Mouse (Mus musculus): ENCODE data around the gene Aass. TPM values are rescaled to one million over a fixed set of nuclear protein-coding genes. Genes with fewer than 3 reads are reported as not detected.
"Not testable (repeated sequence)": the region's sequence is repeated elsewhere in the genome, so short reads cannot be mapped to it uniquely, and the experiment has no call there.

Aass gene
- polyA plus RNA-seq, 1 experiment from 2014 or later, result 0.90 TPM

- H3K4me2 ChIP-seq, result no peak overlapping the region
- WGBS, result 87% methylated on average over 6 of the region's 6 CpGs
Measured at GRCm38 (mm10) chr6:23114781-23115180, 18.0 kb downstream of the Aass start.

GRCm38 (mm10) chr6:23107069-23107468 is 25.7 kb downstream of the Aass start:
- ATAC-seq, result no peak
- Histone ChIP-seq H3K4me3 (no peak overlapping the region), H3K9ac (no peak overlapping the region), H3K4me1 (no peaks in the 10 kb centered on the region), H3K4me2 (no peak overlapping the region), H3K9me3 (replicated peaks) (no peaks in the 10 kb centered on the region), H3K27me3 (no peaks in the 10 kb centered on the region), H3K36me3 (ENCODE audit: poor library complexity, severe bottlenecking) (no peaks in the 10 kb centered on the region), H3K27ac (no peak overlapping the region)
- WGBS, result 96% methylated on average over 4 of the region's 4 CpGs

More at GRCm38 (mm10) chr6:23114781-23115180, 18.0 kb downstream of the Aass start:
- Histone ChIP-seq H3K27ac (no peak overlapping the region), H3K36me3 (ENCODE audit: poor library complexity, severe bottlenecking) (no peaks in the 10 kb centered on the region), H3K9me3 (replicated peaks) (no peaks in the 10 kb centered on the region), H3K27me3 (no peaks in the 10 kb centered on the region), H3K4me1 (no peaks in the 10 kb centered on the region), H3K9ac (no peak overlapping the region), H3K4me3 (no peak overlapping the region)
- no peak for ATAC-seq

- Histone ChIP-seq H3K27ac (no peak overlapping the region), H3K4me1 (no peaks in the 10 kb centered on the region), H3K9me3 (replicated peaks) (no peaks in the 10 kb centered on the region), H3K9ac (no peak overlapping the region), H3K27me3 (no peaks in the 10 kb centered on the region), H3K36me3 (ENCODE audit: poor library complexity, severe bottlenecking) (no peaks in the 10 kb centered on the region), H3K4me3 (no peak overlapping the region), H3K4me2 (no peak overlapping the region)
- 79% methylated on average over 4 of the region's 4 CpGs for WGBS
- ATAC-seq, result no peak
Measured at GRCm38 (mm10) chr6:23106373-23106772, 26.4 kb downstream of the Aass start.

GRCm38 (mm10) chr6:23090346-23091055 is 42.3 kb downstream of the Aass start:
- not testable (repeated sequence) for ATAC-seq; H3K27me3 ChIP-seq; H3K4me3 ChIP-seq; H3K36me3 ChIP-seq (ENCODE audit: poor library complexity, severe bottlenecking); H3K4me1 ChIP-seq; H3K9me3 ChIP-seq (replicated peaks); H3K9ac ChIP-seq; H3K4me2 ChIP-seq; H3K27ac ChIP-seq
- 91% methylated on average over 11 of the region's 11 CpGs for WGBS

GRCm38 (mm10) chr6:23089292-23089691 is 43.5 kb downstream of the Aass start:
- H3K4me1 ChIP-seq, H3K27ac ChIP-seq: not testable (repeated sequence)
- 84% methylated on average over 4 of the region's 4 CpGs for WGBS

GRCm38 (mm10) chr6:23084587-23085421 is 48.0 kb downstream of the Aass start:
- Histone ChIP-seq H3K4me1 (no peaks in the 10 kb centered on the region), H3K9me3 (replicated peaks) (no peaks in the 10 kb centered on the region), H3K9ac (no peak overlapping the region), H3K4me3 (no peak overlapping the region), H3K36me3 (ENCODE audit: poor library complexity, severe bottlenecking) (no peaks in the 10 kb centered on the region), H3K27ac (no peak overlapping the region), H3K4me2 (no peak overlapping the region), H3K27me3 (no peaks in the 10 kb centered on the region)
- WGBS, result 91% methylated on average over 5 of the region's 5 CpGs
- no peak for ATAC-seq

More at GRCm38 (mm10) chr6:23089292-23089691, 43.5 kb downstream of the Aass start:
- not testable (repeated sequence) for H3K9me3 ChIP-seq (replicated peaks); H3K27me3 ChIP-seq; H3K4me3 ChIP-seq; ATAC-seq; H3K9ac ChIP-seq; H3K36me3 ChIP-seq (ENCODE audit: poor library complexity, severe bottlenecking); H3K4me2 ChIP-seq

GRCm38 (mm10) chr6:23079991-23080680 is 52.6 kb downstream of the Aass start:
- H3K4me2 ChIP-seq, result no peak overlapping the region
- no peak overlapping the region for H3K27ac ChIP-seq
- no peak overlapping the region for H3K4me3 ChIP-seq
- no peaks in the 10 kb centered on the region for H3K9me3 ChIP-seq (replicated peaks)
- H3K9ac ChIP-seq, result no peak overlapping the region
- peaks cover 4% of the 10 kb centered on the region; the same call in 1 of the 2 replicates for H3K4me1 ChIP-seq
- no peaks in the 10 kb centered on the region for H3K27me3 ChIP-seq
- WGBS, result 63% methylated on average over 3 of the region's 3 CpGs
- H3K36me3 ChIP-seq (ENCODE audit: poor library complexity, severe bottlenecking), result no peaks in the 10 kb centered on the region
- ATAC-seq, result no peak

DNA sequence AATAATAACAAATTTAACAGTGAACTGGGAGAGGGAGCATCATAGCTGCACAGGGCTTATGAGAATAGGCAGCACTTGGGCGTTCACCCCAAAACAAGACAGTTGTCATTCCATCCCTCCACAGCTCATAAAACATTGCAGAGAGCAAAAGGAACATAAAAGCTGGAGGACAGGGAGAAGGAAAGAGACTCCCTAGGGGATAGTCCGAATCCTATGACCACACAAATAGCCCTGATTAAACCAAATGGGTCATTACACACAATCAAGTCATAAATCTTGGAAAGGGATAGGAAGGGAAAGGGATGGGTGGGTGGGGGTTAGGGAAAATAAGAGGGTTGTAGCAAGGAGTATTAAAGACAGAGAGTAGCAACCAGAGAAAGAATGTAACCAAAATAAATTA is 54.5 kb downstream of the Aass start:
- WGBS, result 82% methylated on average over 2 of the region's 2 CpGs
- H3K4me3 ChIP-seq, result no peak overlapping the region
- no peak overlapping the region for H3K27ac ChIP-seq
- H3K4me1 ChIP-seq, result peaks cover 4% of the 10 kb centered on the region; the same call in 1 of the 2 replicates
- ATAC-seq, result no peak
- no peaks in the 10 kb centered on the region for H3K36me3 ChIP-seq (ENCODE audit: poor library complexity, severe bottlenecking)
- H3K27me3 ChIP-seq, result no peaks in the 10 kb centered on the region
- H3K9ac ChIP-seq, result no peak overlapping the region
- H3K4me2 ChIP-seq, result no peak overlapping the region
- H3K9me3 ChIP-seq (replicated peaks), result no peaks in the 10 kb centered on the region

DNA sequence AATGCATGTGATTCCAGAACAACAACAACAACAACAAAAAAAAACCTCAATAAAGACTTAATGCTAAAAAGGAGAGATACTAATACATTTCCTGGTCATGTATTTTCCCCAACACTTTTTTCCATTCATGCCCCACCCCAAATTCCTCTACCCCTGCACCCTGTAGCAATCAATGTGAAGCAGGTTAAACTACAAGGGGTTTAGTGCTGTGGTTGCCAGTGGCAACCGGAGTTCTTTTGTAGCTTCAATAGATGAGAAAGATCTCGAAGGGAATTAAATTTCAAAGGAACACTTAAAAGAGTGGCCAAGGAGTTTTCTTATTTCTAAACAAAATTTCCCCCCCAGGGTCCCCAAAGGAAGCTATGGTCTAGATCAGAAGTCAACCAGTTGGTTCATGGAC is 56.7 kb downstream of the Aass start:
- no peak overlapping the region for H3K4me3 ChIP-seq
- no peaks in the 10 kb centered on the region for H3K9me3 ChIP-seq (replicated peaks)
- H3K4me1 ChIP-seq, result peaks cover 4% of the 10 kb centered on the region; the same call in 1 of the 2 replicates
- no peak overlapping the region for H3K9ac ChIP-seq
- H3K36me3 ChIP-seq (ENCODE audit: poor library complexity, severe bottlenecking), result no peaks in the 10 kb centered on the region
- 30% methylated on average over 2 of the region's 2 CpGs for WGBS
- no peak for ATAC-seq
- H3K4me2 ChIP-seq, result no peak overlapping the region
- H3K27ac ChIP-seq, result no peak overlapping the region
- H3K27me3 ChIP-seq, result no peaks in the 10 kb centered on the region

GRCm38 (mm10) chr6:23055734-23056133 is 77.1 kb downstream of the Aass start:
- Histone ChIP-seq H3K36me3 (ENCODE audit: poor library complexity, severe bottlenecking) (peaks cover 33% of the 10 kb centered on the region), H3K9me3 (replicated peaks) (no peaks in the 10 kb centered on the region), H3K9ac (no peak overlapping the region), H3K4me3 (no peak overlapping the region), H3K27me3 (no peaks in the 10 kb centered on the region), H3K27ac (no peak overlapping the region), H3K4me2 (no peak overlapping the region), H3K4me1 (no peaks in the 10 kb centered on the region)
- 95% methylated on average over 5 of the region's 5 CpGs for WGBS
- 0 out of 2 replicates have a peak, but pooled peaks have one; percentile 26 for ATAC-seq

DNA sequence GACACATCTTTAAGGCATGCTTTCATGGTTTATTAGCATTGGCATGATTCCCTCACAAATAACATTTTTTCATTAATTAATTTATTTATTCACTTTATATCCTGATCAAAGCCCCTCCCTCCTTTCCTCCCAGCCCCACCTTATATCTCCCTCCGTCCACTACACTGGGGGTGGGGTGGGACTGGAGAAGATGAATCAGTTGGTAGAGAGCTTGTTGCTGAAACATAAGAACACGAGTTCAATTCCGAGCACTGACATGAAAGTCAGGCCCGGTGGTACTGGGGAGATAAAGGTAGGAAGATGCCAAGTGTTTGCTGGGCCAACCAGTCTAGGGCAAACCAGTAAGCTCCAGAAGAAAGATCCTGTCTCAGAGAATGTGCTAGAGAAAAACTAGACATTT is 84.0 kb downstream of the Aass start:
- H3K9ac ChIP-seq, result no peak overlapping the region

DNA sequence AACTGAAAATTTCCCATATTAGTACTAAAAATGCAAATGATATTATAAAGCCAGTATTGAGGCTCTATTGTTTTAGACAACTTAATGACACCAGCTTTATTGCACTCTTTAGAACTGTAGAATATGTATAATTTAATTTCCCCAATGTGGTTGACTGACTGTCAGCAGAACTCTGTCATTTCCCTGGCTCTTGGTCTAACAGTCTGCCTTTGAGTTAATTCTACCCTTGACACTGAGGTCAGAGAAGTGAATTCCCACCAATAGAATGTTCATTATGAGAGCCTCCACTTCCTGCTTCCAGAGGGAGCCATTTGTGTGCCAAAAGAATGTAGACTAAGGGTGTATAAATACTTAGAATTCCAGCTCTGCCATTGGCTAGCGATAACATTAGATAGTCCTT is 104.5 kb downstream of the Aass start:
- no peak overlapping the region for H3K27ac ChIP-seq
- no peak for ATAC-seq
- no peak overlapping the region for H3K9ac ChIP-seq
- H3K4me2 ChIP-seq, result no peak overlapping the region
- H3K27me3 ChIP-seq, result no peaks in the 10 kb centered on the region
- no peaks in the 10 kb centered on the region for H3K9me3 ChIP-seq (replicated peaks)
- WGBS, result 91% methylated on average over 1 of the region's 1 CpGs
- peaks cover 35% of the 10 kb centered on the region for H3K36me3 ChIP-seq (ENCODE audit: poor library complexity, severe bottlenecking)
- no peaks in the 10 kb centered on the region for H3K4me1 ChIP-seq
- no peak overlapping the region for H3K4me3 ChIP-seq

More for the DNA sequence above, 84.0 kb downstream of the Aass start:
- Histone ChIP-seq H3K4me3 (no peak overlapping the region), H3K27ac (no peak overlapping the region), H3K4me2 (no peak overlapping the region), H3K9me3 (replicated peaks) (no peaks in the 10 kb centered on the region), H3K27me3 (no peaks in the 10 kb centered on the region), H3K36me3 (ENCODE audit: poor library complexity, severe bottlenecking) (peaks cover 66% of the 10 kb centered on the region), H3K4me1 (no peaks in the 10 kb centered on the region)
- ATAC-seq, result no peak
- 96% methylated on average over 4 of the region's 4 CpGs for WGBS
